Mouse (Mus musculus) layer of hippocampus, postnatal 25 days (tissue): ENCODE results near the gene Casp2. TPM values are rescaled to one million over a fixed set of nuclear protein-coding genes. Genes with fewer than 3 reads are reported as not detected.

ENCODE experiments used
- DNase-seq, 2 experiments: peaks; one replicate each; pipeline ENCODE4 v3.0.0; 2022; ENCODE audit warnings: mixed read lengths in 2 of 2, low spot score in 1 of 2; ENCODE audit errors: extremely low spot score in 1 of 2
- total RNA-seq, 2 experiments: library from RNA; stranded (reverse); gene quantifications; 2 replicates each; pipeline ENCODE4 v1.2.3; 2021

Casp2 gene
- total RNA-seq, 2 experiments from 2014 or later, result 16.5 to 25.5 TPM

DNA sequence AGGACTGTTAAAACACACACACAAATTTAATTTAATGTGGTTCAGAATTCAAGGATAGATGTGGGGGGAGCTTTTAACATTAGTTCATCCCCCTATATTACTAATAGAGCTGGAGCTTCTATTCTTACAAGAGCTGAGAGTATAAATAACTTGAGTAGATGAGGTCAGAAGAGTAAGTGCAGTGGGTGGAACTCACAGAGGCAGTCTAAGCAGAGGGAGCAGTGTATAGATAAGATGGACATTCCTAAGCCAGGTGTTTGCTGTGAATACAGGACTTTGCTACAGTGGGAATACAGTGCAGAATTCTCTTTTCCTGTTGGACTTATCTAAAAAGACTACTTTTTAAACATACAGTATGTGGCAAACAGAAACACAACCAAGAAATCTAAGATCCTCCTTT is 6.0 kb downstream of the Casp2 start:
- DNase-seq, result no peak

DNA sequence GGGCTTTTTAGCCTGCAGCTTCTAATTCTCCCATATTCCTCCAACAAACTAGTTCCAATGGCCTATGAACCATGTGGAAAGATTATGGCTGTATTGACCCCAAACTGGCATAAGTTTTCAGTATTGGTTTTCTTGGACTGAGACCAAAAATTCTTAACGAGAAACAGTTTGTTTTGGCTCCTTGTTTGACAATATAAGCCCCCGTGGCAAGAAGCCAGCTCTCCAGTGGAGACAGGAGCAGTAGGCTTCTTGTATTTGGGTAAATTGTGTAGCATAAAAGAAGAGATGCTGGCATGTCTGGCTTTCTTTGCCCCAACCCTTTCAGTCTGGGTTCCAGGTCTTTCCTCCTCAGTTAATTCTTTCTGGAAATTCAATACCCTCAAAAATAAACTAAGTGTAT is 11.4 kb downstream of the Casp2 start:
- DNase-seq, result no peak

DNA sequence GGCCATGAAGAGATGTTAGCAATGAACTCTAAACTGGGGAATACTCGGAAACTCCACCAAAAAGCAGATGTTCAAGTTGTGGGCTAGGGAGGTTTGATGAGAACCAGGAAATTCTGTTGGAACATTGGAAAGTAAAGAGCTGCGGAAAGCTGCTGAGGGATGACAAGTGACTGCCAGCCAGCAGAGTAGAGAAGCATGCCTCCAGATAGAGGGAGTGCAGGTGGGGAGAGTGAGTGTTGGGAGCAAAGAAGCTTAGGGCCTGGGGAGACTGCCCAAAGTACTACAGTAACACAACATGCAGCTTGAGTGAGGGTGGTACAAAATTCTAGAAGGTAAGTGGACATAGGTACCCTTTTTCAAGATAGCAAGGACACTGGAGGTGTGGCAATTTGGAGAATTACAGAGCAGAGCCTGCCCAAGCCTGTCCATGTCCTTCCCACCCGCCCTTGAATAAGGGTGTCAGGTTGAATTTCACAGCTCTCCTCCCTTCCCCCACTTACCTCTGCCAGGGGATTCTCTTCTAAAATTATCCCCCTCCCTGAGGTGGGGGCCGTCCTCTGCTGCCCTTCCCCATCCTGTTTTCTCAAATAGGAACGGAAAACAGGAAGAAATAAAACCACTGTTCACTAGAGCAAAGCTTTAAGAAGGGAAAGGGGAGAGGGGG is 18.2 kb downstream of the Casp2 start:
- DNase-seq, result no peak

DNA sequence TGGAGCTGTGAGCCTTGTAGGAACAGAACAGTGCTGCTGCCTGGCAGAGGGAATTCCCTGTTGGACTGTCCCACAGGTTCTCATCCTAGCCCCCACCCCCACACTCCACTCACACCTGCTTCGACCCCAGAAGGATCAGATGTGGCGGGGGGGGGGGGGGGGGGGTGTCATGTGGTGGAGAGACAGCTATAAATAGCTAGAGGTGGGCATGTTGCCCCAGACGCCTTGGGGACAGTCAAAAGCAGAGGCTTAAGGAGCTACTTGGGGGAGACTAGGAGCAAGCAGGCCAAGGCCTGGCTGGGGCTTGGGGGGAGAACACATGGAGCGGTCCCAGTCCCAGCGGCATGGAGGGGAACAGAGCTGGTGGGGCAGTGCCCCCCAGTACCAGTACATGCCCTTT is 21.7 kb downstream of the Casp2 start, which contains the start of gene Clcn1:
Clcn1 (plus strand) TSS at position 238 of the 400 bp plus-strand sequence.
- DNase-seq, result no peak

DNA sequence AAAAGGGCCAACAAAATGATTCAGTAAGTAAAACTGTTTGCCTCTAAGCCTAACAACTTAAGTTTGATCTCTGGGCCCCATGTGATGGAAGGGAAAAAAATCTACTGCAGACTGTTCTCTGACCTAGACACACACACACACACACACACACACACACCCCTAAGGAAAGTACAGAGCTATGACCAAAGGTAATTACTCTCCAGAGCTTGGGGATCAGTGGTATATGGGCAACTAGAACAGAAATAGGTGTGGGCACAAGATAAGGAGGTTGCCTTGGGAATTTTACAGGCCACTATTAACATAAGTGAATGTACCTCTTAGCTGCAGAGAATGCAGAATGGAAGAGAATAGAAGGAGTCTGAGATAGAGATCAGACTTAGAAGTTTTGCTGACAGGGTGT is 22.8 kb downstream of the Casp2 start:
- no peak for DNase-seq

DNA sequence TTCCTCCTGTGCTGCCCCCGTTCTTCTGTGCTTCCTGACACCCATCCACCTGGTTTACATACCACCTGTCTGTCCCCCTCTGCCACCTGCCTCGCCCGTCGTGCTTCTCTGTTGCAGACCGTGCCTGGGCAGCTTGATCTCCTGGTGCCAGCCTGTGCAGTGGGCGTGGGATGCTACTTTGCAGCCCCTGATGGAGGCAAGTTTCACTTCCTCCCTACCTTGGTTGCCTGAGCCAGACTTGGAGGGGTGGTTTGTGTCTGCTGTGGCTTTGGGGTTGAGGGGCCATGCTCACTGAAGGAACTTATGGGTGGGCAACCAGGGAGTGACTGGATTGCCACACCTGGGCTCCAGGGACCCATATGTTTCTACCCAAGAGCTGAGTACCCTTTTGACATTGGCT is 28.5 kb downstream of the Casp2 start:
- no peak for DNase-seq

DNA sequence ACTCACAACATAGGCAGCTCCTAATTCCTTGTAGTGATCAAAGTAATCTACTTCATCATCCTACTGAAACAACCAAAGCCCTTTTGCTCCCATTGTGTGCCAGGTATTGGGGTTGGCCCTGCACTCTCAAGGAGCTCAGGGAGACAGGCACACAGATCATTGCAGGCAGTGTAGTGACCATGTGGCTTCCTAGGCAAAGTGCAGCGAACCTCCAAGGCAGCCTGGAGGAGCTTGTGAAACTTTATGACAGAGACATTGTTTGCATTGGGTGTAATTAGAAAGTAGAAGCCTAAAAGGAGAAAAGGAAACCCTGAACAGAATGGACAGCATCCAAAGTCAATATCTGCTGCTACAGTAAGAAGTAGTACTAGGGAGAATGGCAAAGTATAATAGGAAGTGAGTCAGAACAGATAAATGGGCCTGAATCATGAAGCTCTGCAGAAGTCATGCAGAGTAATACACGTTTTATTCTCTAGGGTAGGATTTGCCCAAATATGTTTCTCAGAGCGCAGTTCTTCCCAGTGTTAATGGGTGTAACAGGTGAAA is 30.8 kb downstream of the Casp2 start:
- DNase-seq, result no peak

DNA sequence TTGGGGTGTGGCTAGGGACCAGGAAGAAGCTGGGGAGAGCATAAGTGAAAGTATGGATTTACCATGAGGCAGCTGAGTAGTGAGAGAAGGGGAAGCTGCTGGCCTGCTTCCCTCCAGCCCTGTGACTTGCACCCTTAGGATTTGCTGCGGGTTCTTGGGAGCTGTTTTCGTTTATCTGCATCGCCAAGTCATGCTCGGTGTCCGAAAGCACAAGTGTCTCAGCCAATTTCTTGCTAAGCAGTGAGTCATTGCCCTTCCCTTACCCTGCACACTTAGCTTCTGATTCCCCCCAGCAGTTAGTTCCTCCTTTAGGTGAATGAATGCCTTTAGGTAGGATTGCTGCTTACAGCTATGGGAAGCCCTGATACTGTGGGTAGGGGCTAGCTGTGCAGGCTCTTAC is 34.6 kb downstream of the Casp2 start:
- no peak for DNase-seq

DNA sequence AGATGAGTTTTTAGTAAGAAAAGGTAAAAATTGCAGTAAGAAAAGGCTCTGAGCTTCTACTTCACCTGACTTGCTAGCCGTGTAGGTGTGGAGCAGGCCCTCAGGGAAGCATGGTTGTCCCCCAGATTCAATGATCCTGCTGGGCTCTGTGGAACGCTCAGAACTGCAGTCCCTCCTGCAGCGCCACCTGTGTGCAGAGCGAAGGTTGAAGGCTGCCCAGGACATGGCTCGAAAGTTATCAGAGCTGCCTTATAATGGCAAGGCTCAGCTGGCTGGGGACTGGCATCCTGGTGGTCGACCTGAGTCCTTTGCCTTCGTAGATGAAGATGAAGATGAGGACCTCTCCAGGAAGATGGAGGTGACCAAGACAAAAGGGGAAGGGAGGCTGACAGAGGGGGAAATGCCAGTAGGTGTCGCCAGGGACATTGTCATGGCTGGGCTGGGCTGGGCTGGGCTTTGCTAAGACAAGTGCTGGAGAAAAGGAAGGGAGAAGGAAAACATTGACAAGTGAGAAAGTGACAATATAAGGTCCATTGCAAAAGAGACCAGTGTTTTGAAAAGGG is 45.1 kb downstream of the Casp2 start:
- DNase-seq, result no peak

DNA sequence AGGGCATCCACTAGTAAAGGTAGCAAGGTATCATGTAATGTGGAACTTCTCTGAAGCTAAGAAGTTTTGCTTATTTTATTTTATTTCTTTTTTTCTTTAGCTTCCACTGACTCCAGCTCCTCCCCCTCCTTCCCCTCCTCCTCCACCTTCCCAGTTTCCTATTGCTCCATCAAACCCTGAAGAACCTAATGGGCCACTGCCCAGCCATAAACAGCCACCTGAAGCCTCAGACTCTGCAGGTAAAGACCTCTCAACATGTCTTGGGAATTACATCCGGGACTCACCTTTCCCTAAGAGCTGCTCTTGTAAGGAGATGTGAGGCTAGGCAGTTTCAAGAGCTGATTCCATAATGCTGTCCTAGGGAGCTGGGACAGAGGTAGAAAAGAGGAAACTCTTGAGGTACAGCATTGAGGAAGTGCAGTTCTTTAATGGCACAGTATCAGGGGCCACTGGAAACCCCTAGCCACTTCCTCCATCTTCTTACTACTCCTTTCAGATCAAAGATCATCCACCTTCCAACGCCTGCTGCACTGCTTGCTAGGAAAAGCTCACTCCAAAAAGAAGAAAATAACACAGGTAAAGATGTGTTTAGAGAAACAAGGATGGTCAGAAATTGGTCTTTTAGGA is 45.8 kb downstream of the Casp2 start:
- no peak for DNase-seq

DNA sequence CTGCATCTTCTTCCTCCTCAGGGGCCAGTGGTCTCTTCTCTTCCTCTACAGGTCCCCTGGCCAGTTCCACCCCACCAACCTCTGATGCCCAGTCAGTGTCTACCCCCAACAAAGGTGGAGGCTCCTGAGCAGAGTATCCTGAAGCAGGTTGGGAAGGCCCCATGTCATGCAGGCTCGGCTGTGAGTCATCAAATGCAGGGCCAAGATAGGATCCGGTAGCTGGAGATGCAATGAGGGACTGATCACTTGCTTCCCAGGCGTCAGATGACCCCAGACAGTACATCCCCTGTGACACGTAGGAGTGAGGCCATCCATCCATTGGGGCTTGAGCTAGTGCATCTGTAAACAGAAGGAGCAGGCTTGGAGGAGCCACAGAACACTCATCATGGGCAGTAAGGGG is 53.5 kb downstream of the Casp2 start:
- DNase-seq, result no peak

DNA sequence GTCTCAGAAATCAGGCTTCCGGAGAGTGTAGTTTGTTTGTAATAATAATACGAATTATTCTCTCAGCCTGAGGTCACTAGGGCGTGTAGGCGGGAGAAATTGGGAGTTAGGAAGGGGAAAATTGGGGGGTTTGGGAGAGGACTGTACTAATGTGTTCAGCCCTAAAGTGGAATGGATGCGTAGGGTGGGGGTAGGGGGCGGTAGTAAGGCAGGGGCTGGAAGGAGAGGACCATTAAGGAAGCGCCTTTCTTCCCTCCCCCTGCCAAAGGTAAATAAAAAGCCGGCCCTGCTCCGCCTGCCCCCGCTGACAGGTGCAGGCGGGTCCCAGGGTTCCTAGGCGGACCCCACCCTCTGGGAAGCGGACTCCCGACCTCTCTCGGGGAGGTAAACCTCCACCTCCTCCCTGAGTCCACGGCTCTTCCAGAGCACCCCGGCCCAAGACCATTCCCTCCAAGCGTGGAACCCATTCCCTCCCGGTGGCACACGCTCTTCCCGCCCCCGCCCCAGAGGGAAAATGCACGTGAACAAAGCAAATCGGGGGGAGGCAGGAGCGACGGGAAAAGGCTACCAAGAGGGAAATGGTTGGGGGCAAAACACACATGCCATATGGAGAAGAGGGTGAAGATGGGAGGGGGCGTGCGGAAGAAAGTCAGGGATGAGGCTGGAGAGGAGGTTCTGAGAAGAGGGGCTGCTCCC is 58.7 kb downstream of the Casp2 start:
- DNase-seq, result no peak

DNA sequence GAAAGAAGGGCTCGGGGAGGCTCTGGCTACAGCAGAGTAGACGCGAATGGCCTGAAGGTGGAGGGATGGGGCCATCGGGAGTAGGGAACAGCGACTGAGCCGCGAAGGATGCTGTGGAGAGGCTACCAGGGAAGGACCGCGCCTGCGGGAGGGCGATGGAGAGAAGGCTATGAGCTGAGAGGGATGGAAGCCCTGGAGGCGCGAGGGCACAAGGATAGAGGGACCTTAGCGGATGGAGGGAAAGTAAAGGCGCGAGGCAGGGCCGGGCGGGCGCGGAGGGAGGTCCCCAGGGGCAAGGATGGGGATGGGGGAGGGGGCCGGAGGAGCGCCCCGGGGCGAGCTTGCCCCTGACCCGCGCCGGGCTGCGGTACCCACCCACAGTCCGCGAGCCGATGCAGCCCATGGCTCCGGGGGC is 59.3 kb downstream of the Casp2 start:
- DNase-seq, result peak in 1 of 2 experiments; percentile 40

DNA sequence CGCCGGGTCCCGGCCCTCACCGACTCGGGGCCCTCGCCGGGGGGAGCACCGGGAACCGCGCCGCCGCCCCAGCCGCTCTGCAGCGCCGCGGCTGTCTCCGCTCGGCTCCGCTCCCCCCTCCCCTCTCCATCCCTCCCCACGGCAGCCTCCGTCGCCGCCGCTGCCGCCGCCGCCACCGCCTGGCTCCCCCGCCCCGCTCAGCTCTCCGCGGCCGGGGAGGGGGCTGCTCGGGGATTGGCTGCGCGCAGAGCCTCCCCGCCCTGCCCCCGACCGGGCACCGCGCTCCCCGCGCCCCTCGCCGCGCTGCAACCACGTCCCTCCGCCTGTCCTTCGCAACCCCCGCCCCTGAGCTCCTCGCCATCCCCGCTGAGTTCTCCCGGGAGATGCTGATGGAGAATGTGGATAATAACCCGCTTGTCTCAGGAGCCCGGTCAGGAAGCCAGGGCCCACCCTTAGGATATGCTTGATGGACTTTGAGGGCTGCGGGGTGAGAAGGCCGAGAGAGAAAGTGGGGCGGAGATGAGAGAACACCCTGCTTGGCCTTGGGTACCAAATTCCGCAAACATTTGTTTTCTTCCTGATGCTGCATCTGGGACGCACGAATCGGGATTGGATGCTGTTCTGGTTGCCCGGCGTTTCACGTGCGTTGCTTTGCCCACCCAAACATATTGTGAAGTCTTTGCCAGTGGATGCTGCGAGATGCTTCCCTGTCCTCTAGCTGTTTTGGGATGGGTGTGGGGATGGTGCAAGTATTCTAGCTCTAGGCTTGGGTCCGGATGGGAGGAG is 59.9 kb downstream of the Casp2 start, which contains the start of gene Fam131b:
Fam131b (minus strand) TSS at position 162 of the 786 bp plus-strand sequence.
- peak; percentile 59 to 71 for DNase-seq

DNA sequence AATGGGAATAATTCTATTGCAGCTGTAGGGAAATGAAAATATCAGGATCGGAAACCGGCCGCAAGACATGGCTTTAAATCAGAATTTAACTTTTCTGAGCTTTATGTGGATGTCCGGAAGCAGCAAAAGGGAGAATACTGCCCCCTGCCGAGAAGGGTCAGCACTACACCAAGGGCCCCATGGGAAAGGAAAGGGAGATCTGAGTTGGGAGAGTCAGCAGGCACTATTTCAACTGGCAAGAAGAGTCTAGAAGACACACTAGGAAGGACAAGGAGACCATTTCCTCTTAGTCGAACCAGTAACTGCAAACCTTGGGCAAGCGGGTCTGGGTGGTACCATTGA is 60.5 kb downstream of the Casp2 start:
- DNase-seq, result peak; percentile 84 to 93

DNA sequence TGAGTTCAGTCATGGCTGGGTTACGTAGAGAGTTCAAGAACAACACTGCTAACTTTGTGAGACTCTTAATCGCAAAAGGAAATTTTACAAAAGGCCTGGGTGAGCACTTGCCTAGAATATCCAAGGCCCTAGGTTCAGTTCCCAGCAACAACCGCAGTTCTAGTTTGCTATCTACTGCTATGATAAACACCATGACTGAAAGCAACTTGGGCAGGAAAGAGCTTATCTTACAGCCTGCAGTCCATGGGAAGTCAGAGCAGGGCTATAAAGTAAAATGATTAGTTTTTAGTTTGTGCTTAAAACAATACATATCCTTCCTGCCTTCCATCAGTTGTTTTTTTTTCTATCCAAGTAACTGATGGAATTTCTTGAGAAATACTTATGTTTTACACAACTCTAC is 61.7 kb downstream of the Casp2 start:
- no peak for DNase-seq

DNA sequence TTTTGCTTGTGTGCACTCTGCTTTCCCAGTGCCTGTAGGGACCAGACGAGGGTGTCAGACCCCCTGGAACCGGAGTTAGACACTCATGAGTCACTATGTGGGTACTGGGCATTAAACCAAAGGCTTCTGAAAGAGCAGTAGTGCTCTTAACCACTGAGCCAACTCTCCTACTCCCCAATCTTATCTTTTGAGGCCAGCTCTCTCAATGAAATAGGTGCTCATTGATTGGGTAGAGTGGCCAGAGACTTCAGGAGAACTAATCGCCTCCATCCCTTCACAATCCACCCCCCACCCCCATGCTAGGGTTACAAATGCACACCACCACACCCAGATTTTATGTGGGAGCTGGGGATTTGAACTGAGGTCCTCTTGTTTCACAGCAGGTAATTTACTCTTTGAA is 64.0 kb downstream of the Casp2 start:
- no peak for DNase-seq

DNA sequence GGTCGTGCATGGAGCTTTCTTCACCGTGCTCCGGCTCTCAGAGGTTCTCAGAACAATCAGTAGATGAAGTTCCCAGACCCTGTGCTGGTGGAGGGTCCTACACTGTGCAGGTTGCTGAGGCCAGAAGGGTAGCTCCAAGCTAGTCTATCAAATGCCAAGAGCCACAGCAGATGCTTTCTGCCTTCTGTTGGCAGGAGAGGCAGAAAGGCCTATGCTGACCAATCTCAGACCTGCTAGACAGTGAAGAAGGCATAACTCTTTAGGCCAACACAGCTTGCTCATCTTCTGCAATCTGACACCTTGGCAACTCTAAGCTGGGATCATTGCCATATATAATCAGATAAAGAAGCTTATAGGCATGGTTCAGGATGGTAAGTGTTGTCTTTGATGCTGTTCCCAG is 65.4 kb downstream of the Casp2 start:
- DNase-seq, result no peak

DNA sequence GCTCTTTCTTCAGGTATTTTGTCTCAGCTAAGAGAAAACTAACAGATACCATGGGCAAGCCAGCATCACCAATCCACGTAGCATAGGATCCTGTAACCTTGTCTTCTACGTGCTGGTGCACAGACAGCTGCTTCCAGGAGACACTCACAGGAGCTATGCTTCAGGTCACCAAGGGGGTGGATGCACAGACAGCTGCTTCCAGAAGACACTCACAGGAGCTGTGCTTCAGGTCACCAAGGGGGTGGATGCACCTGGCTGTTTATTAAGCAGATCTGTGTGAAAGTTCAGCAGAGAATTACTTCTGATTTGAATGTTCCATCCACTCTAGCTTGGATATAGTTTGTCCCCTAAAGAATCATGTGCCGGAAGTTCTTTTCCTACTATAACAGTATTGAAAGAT is 66.2 kb downstream of the Casp2 start:
- DNase-seq, result no peak
